Mouse (Mus musculus) ES-E14 (cell line): Measurements from ENCODE around the gene Ccl27a.

Experiments
- CHD2 ChIP-seq: IDR thresholded peaks from 2 replicates; pipeline ENCODE4 v1.6.1; 2014; ENCODE audit warnings: mild to moderate bottlenecking, low read depth, low read length, inconsistent platforms
- MAFK ChIP-seq: IDR thresholded peaks from 2 replicates; pipeline ENCODE4 v1.6.1; 2014; ENCODE audit warnings: mild to moderate bottlenecking, low read depth, low read length, inconsistent platforms; ENCODE audit not compliant: insufficient read depth
- ZNF384 ChIP-seq: IDR thresholded peaks from 2 replicates; pipeline ENCODE4 v1.6.1; 2012; ENCODE audit warnings: low read depth, low read length, inconsistent platforms

DNA sequence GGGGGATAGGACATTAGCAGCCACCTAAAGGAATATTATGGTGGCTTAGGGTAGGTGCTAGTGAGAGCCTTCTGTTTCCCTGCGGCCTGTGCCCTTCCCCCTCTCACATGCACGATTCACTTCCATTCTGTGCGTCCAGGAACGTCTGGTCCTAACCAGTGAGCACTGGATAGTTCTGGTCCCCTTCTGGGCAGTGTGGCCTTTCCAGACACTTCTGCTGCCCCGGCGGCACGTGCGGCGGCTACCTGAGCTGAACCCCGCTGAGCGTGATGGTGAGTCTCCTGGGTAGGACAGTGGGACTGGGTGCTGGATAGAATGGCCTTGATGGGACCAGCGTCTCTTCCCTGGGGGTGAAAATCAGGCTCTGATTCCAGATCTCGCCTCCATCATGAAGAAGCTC lies 16.7 kb downstream of the Ccl27a start:
- TF ChIP-seq CHD2 (no peak), ZNF384 (no peak), MAFK (no peak)
